Mouse (Mus musculus): ENCODE results near the gene Pvalb. TPM values are rescaled to one million over a fixed set of nuclear protein-coding genes. Genes with fewer than 3 reads are reported as not detected.

Gene Pvalb
- polyA plus RNA-seq, 1 experiment = 0.06 TPM

DNA sequence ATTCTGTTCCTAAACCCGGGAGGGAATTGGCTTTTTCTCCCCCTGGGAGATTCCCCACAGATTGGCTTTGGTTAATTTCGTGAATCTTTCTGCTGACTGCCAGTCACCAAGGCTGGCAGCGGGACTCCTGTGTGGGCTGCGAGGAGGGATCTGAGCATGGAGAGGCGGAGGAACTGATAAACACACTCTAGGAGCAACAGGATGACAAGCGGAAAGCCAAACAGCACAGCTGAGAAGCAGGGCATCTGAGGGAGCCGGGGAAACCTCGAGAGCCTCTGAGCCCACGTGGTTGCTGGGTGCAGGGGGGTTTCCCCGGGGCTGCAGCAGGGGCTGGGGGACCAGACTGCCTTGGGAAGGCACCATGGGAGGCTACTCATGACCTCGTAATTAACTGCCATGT is 36.6 kb downstream of the Pvalb start:
- Histone ChIP-seq H3K27me3 (ENCODE audit: control insufficient read depth, insufficient read depth, insufficient read length) (no peaks in the 10 kb centered on the region), H3K36me3 (ENCODE audit: control insufficient read depth, insufficient read depth) (no peaks in the 10 kb centered on the region), H3ac (ENCODE audit: control insufficient read depth, insufficient read length, low read depth) (no peak overlapping the region), H3K79me3 (ENCODE audit: low read depth) (no peaks in the 10 kb centered on the region), H3K79me2 (ENCODE audit: control insufficient read depth, insufficient read depth) (no peaks in the 10 kb centered on the region), H3K4me3 (ENCODE audit: insufficient read depth, poor library complexity, severe bottlenecking) (no peak overlapping the region)
- TF ChIP-seq USF1 (IDR thresholded peaks at IDR 0.05; ENCODE audit: low read depth) (no peak), CEBPB (IDR thresholded peaks at IDR 0.05; ENCODE audit: low read depth) (no peak), FOSL1 (IDR thresholded peaks at IDR 0.05; ENCODE audit: insufficient read depth, low read length, poor library complexity, severe bottlenecking) (no peak), CTCF (IDR thresholded peaks at IDR 0.05; ENCODE audit: control insufficient read depth, insufficient read depth, insufficient read length) (no peak), MAX (IDR thresholded peaks at IDR 0.05) (no peak), MYOG (IDR thresholded peaks at IDR 0.05; ENCODE audit: control insufficient read depth, extremely low read depth, insufficient read length) (no peak), MYOD1 (IDR thresholded peaks at IDR 0.05; ENCODE audit: control insufficient read depth, insufficient read length, low read depth) (no peak)

GRCm38 (mm10) chr15:78165292-78165691 is 40.9 kb downstream of the Pvalb start:
- TF ChIP-seq CEBPB (IDR thresholded peaks at IDR 0.05; ENCODE audit: low read depth) (no peak), MAX (IDR thresholded peaks at IDR 0.05) (no peak), CTCF (IDR thresholded peaks at IDR 0.05; ENCODE audit: control insufficient read depth, insufficient read depth, insufficient read length) (no peak), FOSL1 (IDR thresholded peaks at IDR 0.05; ENCODE audit: insufficient read depth, low read length, poor library complexity, severe bottlenecking) (no peak), MYOD1 (IDR thresholded peaks at IDR 0.05; ENCODE audit: control insufficient read depth, insufficient read length, low read depth) (no peak), MYOG (IDR thresholded peaks at IDR 0.05; ENCODE audit: control insufficient read depth, extremely low read depth, insufficient read length) (no peak), USF1 (IDR thresholded peaks at IDR 0.05; ENCODE audit: low read depth) (no peak)
- no peaks in the 10 kb centered on the region for H3K79me2 ChIP-seq (ENCODE audit: control insufficient read depth, insufficient read depth)
- H3K79me3 ChIP-seq (ENCODE audit: low read depth) = no peaks in the 10 kb centered on the region
- H3K27me3 ChIP-seq (ENCODE audit: control insufficient read depth, insufficient read depth, insufficient read length) = no peaks in the 10 kb centered on the region
- H3K4me3 ChIP-seq (ENCODE audit: insufficient read depth, poor library complexity, severe bottlenecking) = no peak overlapping the region
- no peaks in the 10 kb centered on the region for H3K36me3 ChIP-seq (ENCODE audit: control insufficient read depth, insufficient read depth)
- H3ac ChIP-seq (ENCODE audit: control insufficient read depth, insufficient read length, low read depth) = no peak overlapping the region

DNA sequence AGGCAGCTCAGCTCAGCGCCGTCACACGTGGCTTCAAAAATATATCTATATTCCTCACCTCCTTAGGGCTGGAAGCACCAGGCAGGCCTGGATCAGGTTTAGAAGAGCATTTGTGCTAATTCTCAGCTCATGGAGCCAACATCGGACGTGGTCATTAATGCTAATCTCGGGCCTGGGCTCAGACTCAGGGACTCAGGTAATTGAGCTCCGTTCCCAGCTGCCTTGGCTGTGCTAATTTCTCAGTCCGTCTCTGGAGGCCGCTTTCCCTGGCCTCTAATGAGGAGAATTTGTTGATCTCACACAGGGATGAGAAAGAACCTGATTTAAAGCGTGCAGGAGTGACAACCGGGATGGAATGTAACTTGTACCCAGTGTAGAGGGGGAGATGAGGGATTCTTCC is 41.7 kb downstream of the Pvalb start:
- TF ChIP-seq CTCF (IDR thresholded peaks at IDR 0.05; ENCODE audit: control insufficient read depth, insufficient read depth, insufficient read length) = no peak
- TF ChIP-seq FOSL1 (IDR thresholded peaks at IDR 0.05; ENCODE audit: insufficient read depth, low read length, poor library complexity, severe bottlenecking) = no peak
- no peak for TF ChIP-seq MYOD1 (IDR thresholded peaks at IDR 0.05; ENCODE audit: control insufficient read depth, insufficient read length, low read depth)
- TF ChIP-seq MYOG (IDR thresholded peaks at IDR 0.05; ENCODE audit: control insufficient read depth, extremely low read depth, insufficient read length) = no peak
- no peak for TF ChIP-seq CEBPB (IDR thresholded peaks at IDR 0.05; ENCODE audit: low read depth)
- no peak for TF ChIP-seq USF1 (IDR thresholded peaks at IDR 0.05; ENCODE audit: low read depth)
- no peak for TF ChIP-seq MAX (IDR thresholded peaks at IDR 0.05)

GRCm38 (mm10) chr15:78161946-78162345 is 44.3 kb downstream of the Pvalb start:
- Histone ChIP-seq H3K79me3 (ENCODE audit: low read depth) (no peaks in the 10 kb centered on the region), H3ac (ENCODE audit: control insufficient read depth, insufficient read length, low read depth) (no peak overlapping the region), H3K36me3 (ENCODE audit: control insufficient read depth, insufficient read depth) (no peaks in the 10 kb centered on the region), H3K4me3 (ENCODE audit: insufficient read depth, poor library complexity, severe bottlenecking) (no peak overlapping the region), H3K79me2 (ENCODE audit: control insufficient read depth, insufficient read depth) (no peaks in the 10 kb centered on the region), H3K27me3 (ENCODE audit: control insufficient read depth, insufficient read depth, insufficient read length) (peaks cover 24% of the 10 kb centered on the region)
- TF ChIP-seq CTCF (IDR thresholded peaks at IDR 0.05; ENCODE audit: control insufficient read depth, insufficient read depth, insufficient read length) (no peak), MYOD1 (IDR thresholded peaks at IDR 0.05; ENCODE audit: control insufficient read depth, insufficient read length, low read depth) (no peak), FOSL1 (IDR thresholded peaks at IDR 0.05; ENCODE audit: insufficient read depth, low read length, poor library complexity, severe bottlenecking) (no peak), USF1 (IDR thresholded peaks at IDR 0.05; ENCODE audit: low read depth) (no peak), MAX (IDR thresholded peaks at IDR 0.05) (no peak), MYOG (IDR thresholded peaks at IDR 0.05; ENCODE audit: control insufficient read depth, extremely low read depth, insufficient read length) (no peak), CEBPB (IDR thresholded peaks at IDR 0.05; ENCODE audit: low read depth) (no peak)

More for the DNA sequence above, 41.7 kb downstream of the Pvalb start:
- Histone ChIP-seq H3K4me3 (ENCODE audit: insufficient read depth, poor library complexity, severe bottlenecking) (no peak overlapping the region), H3K36me3 (ENCODE audit: control insufficient read depth, insufficient read depth) (no peaks in the 10 kb centered on the region), H3K79me3 (ENCODE audit: low read depth) (no peaks in the 10 kb centered on the region), H3K27me3 (ENCODE audit: control insufficient read depth, insufficient read depth, insufficient read length) (no peaks in the 10 kb centered on the region), H3K79me2 (ENCODE audit: control insufficient read depth, insufficient read depth) (no peaks in the 10 kb centered on the region), H3ac (ENCODE audit: control insufficient read depth, insufficient read length, low read depth) (no peak overlapping the region)

- no peak for TF ChIP-seq CTCF (IDR thresholded peaks at IDR 0.05; ENCODE audit: control insufficient read depth, insufficient read depth, insufficient read length)
- no peak for TF ChIP-seq MYOG (IDR thresholded peaks at IDR 0.05; ENCODE audit: control insufficient read depth, extremely low read depth, insufficient read length)
- TF ChIP-seq FOSL1 (IDR thresholded peaks at IDR 0.05; ENCODE audit: insufficient read depth, low read length, poor library complexity, severe bottlenecking) = no peak
- no peak for TF ChIP-seq MYOD1 (IDR thresholded peaks at IDR 0.05; ENCODE audit: control insufficient read depth, insufficient read length, low read depth)
- no peak for TF ChIP-seq USF1 (IDR thresholded peaks at IDR 0.05; ENCODE audit: low read depth)
- TF ChIP-seq MAX (IDR thresholded peaks at IDR 0.05) = no peak
- TF ChIP-seq CEBPB (IDR thresholded peaks at IDR 0.05; ENCODE audit: low read depth) = no peak
- no peak overlapping the region for H3ac ChIP-seq (ENCODE audit: control insufficient read depth, insufficient read length, low read depth)
- peaks cover 49% of the 10 kb centered on the region for H3K27me3 ChIP-seq (ENCODE audit: control insufficient read depth, insufficient read depth, insufficient read length)
- no peak overlapping the region for H3K4me3 ChIP-seq (ENCODE audit: insufficient read depth, poor library complexity, severe bottlenecking)
- H3K79me2 ChIP-seq (ENCODE audit: control insufficient read depth, insufficient read depth) = no peaks in the 10 kb centered on the region
- no peaks in the 10 kb centered on the region for H3K79me3 ChIP-seq (ENCODE audit: low read depth)
- H3K36me3 ChIP-seq (ENCODE audit: control insufficient read depth, insufficient read depth) = no peaks in the 10 kb centered on the region
These were observed 47.9 kb downstream of the Pvalb start for GRCm38 (mm10) chr15:78158335-78158734.

DNA sequence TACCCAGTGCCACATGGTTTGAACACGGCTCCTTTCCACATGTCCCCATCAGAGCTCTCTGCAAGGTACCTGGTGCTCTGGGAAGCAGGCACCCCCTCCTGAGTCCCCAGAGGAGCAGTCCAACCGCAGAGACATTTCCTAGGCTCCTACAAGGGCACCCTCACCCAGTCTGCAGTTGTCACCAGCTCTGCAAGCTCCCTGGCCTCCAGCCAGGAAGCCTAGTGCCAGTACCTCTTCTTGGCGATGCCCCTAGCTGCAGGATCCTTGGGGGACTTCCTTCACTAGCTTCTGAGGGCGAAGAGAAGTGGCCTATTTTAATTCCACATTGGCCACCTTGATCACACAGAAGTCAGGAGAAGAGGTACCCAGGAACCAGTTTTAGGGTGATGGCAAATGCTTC is 48.4 kb downstream of the Pvalb start:
- peaks cover 54% of the 10 kb centered on the region for H3K27me3 ChIP-seq (ENCODE audit: control insufficient read depth, insufficient read depth, insufficient read length)
- TF ChIP-seq MYOG (IDR thresholded peaks at IDR 0.05; ENCODE audit: control insufficient read depth, extremely low read depth, insufficient read length) (no peak), CTCF (IDR thresholded peaks at IDR 0.05; ENCODE audit: control insufficient read depth, insufficient read depth, insufficient read length) (no peak), MAX (IDR thresholded peaks at IDR 0.05) (no peak), CEBPB (IDR thresholded peaks at IDR 0.05; ENCODE audit: low read depth) (no peak), USF1 (IDR thresholded peaks at IDR 0.05; ENCODE audit: low read depth) (no peak), MYOD1 (IDR thresholded peaks at IDR 0.05; ENCODE audit: control insufficient read depth, insufficient read length, low read depth) (no peak), FOSL1 (IDR thresholded peaks at IDR 0.05; ENCODE audit: insufficient read depth, low read length, poor library complexity, severe bottlenecking) (no peak)
- H3K79me3 ChIP-seq (ENCODE audit: low read depth) = no peaks in the 10 kb centered on the region
- no peak overlapping the region for H3K4me3 ChIP-seq (ENCODE audit: insufficient read depth, poor library complexity, severe bottlenecking)
- no peaks in the 10 kb centered on the region for H3K36me3 ChIP-seq (ENCODE audit: control insufficient read depth, insufficient read depth)
- H3ac ChIP-seq (ENCODE audit: control insufficient read depth, insufficient read length, low read depth) = no peak overlapping the region
- H3K79me2 ChIP-seq (ENCODE audit: control insufficient read depth, insufficient read depth) = no peaks in the 10 kb centered on the region

Data from C2C12 (cell line).